Mouse (Mus musculus): ENCODE results near the gene Itgae. TPM values are rescaled to one million over a fixed set of nuclear protein-coding genes. Genes with fewer than 3 reads are reported as not detected.
A peak's percentile ranks its signal among the peaks of the same experiment; 100 is the strongest.

Itgae gene
- total and polyA plus RNA-seq, 3 experiments, result 0.14 to 0.37 (median 0.16) TPM

- Histone ChIP-seq H3K4me1 (ENCODE audit: control insufficient read depth, insufficient read depth, low read length) (no peaks in the 10 kb centered on the region; the same call in 1 of the 2 replicates), H3K27ac (no peak overlapping the region), H3K79me2 (replicated peaks; ENCODE audit: control insufficient read depth, insufficient read depth, low read length) (no peaks in the 10 kb centered on the region), H3K9ac (ENCODE audit: low read depth, low read length) (no peak overlapping the region), H3K27me3 (ENCODE audit: control insufficient read depth, insufficient read depth, low read length) (no peaks in the 10 kb centered on the region), H3K4me3 (no peak overlapping the region), H3K36me3 (ENCODE audit: control insufficient read depth, insufficient read depth, low read length) (no peaks in the 10 kb centered on the region)
- WGBS, result 57% methylated on average over 5 of the region's 5 CpGs
- TF ChIP-seq EP300 (IDR thresholded peaks at IDR 0.05; ENCODE audit: insufficient read depth, low read depth, low read length) (no peak), CTCF (IDR thresholded peaks at IDR 0.05) (no peak), POLR2A (IDR thresholded peaks at IDR 0.05; ENCODE audit: insufficient read depth, low read depth, low read length) (no peak)
- peak in 1 of 2 experiments; percentile 11 for DNase-seq
- intact Hi-C loops (cut with DNase I), result loop anchor here (5.0 kb wide), 1 partner anchor 101 kb away; no protein-coding TSS in a partner anchor
Observed at GRCm38 (mm10) chr11:73108195-73108897, 18.0 kb downstream of the Itgae start.

DNA sequence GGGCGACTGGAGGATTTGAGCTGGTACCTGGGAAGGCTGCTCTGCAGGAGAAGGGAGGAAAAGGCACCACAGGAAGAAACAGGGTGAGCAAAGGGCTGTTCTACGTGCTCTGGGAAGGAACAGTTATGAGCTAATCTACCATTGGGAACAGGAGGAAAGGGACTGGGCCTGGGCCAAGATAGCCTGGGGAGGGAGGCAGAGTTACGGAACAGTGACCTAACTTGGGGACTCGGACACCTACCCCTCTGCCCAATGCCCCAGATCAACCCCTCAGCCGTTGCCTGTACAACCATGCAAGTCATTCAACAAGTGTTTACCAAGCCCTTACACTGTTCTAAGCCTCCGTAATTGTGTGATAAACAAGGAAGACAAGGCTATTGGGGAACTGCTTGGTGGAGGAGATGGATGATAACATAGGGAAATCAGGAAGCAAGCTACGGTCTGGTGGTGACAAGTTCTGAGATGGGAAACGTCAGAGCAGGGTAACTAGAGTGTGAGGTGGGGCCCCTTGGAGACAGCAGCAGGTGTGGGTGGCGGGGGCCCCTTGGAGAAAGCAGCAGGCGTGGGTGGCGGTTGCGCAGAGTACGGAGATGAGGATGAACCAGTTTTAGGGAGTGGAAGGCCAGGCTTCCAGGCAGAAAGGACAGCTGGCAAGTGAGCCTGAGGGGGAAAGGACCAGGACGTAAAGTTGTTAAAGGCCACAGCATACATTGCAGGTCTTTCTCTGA, 18.7 kb downstream of the Itgae start:
- no peak for TF ChIP-seq CTCF (IDR thresholded peaks at IDR 0.05)
- no peak for TF ChIP-seq POLR2A (IDR thresholded peaks at IDR 0.05; ENCODE audit: insufficient read depth, low read depth, low read length)
- no peak for TF ChIP-seq EP300 (IDR thresholded peaks at IDR 0.05; ENCODE audit: insufficient read depth, low read depth, low read length)
- no peaks in the 10 kb centered on the region for H3K79me2 ChIP-seq (replicated peaks; ENCODE audit: control insufficient read depth, insufficient read depth, low read length)
- peak in 1 of 2 experiments; percentile 19 for DNase-seq
- no peaks in the 10 kb centered on the region for H3K36me3 ChIP-seq (ENCODE audit: control insufficient read depth, insufficient read depth, low read length)
- H3K4me3 ChIP-seq, result no peak overlapping the region
- no peaks in the 10 kb centered on the region; the same call in 1 of the 2 replicates for H3K4me1 ChIP-seq (ENCODE audit: control insufficient read depth, insufficient read depth, low read length)
- 62% methylated on average over 14 of the region's 14 CpGs for WGBS
- intact Hi-C loops (cut with DNase I), result loop anchor here (5.0 kb wide), 1 partner anchor 102 kb away; no protein-coding TSS in a partner anchor
- H3K27me3 ChIP-seq (ENCODE audit: control insufficient read depth, insufficient read depth, low read length), result no peaks in the 10 kb centered on the region
- no peak overlapping the region for H3K27ac ChIP-seq
- no peak overlapping the region for H3K9ac ChIP-seq (ENCODE audit: low read depth, low read length)

GRCm38 (mm10) chr11:73109941-73110340, 19.6 kb downstream of the Itgae start:
- DNase-seq, result no peak
- 79% methylated on average over 3 of the region's 3 CpGs for WGBS
- no peaks in the 10 kb centered on the region; the same call in 1 of the 2 replicates for H3K4me1 ChIP-seq (ENCODE audit: control insufficient read depth, insufficient read depth, low read length)
- H3K27ac ChIP-seq, result no peak overlapping the region
- intact Hi-C loops (cut with DNase I), result loop anchor here (5.0 kb wide), 1 partner anchor 103 kb away; no protein-coding TSS in a partner anchor
- no peak overlapping the region for H3K4me3 ChIP-seq
- no peak overlapping the region for H3K9ac ChIP-seq (ENCODE audit: low read depth, low read length)
- H3K27me3 ChIP-seq (ENCODE audit: control insufficient read depth, insufficient read depth, low read length), result no peaks in the 10 kb centered on the region
- no peaks in the 10 kb centered on the region for H3K36me3 ChIP-seq (ENCODE audit: control insufficient read depth, insufficient read depth, low read length)
- TF ChIP-seq CTCF (IDR thresholded peaks at IDR 0.05) (no peak), POLR2A (IDR thresholded peaks at IDR 0.05; ENCODE audit: insufficient read depth, low read depth, low read length) (no peak), EP300 (IDR thresholded peaks at IDR 0.05; ENCODE audit: insufficient read depth, low read depth, low read length) (no peak)
- H3K79me2 ChIP-seq (replicated peaks; ENCODE audit: control insufficient read depth, insufficient read depth, low read length), result no peaks in the 10 kb centered on the region

DNA sequence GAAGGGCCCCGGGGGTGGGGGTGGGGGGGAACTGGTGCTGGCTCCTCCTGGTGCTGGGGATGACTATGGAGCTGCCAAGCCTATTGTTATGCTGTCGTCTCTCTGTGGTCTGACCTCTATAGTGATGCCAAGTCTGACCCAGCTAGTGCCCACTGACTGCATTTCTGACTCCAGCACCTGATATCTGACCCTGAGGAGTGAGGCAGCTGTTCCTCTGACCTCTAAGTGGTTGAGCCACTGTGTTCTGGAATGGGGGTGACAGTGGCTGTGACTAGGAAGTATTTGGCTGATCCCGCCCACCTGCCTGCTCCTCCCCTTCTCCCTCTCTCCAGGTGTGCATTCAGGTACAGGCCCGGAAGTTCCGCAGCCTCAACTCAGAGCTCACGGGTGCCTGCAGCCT, 21.0 kb downstream of the Itgae start:
- H3K27me3 ChIP-seq (ENCODE audit: control insufficient read depth, insufficient read depth, low read length), result no peaks in the 10 kb centered on the region
- TF ChIP-seq EP300 (IDR thresholded peaks at IDR 0.05; ENCODE audit: insufficient read depth, low read depth, low read length) (no peak), CTCF (IDR thresholded peaks at IDR 0.05) (no peak), POLR2A (IDR thresholded peaks at IDR 0.05; ENCODE audit: insufficient read depth, low read depth, low read length) (no peak)
- no peaks in the 10 kb centered on the region; the same call in 1 of the 2 replicates for H3K4me1 ChIP-seq (ENCODE audit: control insufficient read depth, insufficient read depth, low read length)
- H3K9ac ChIP-seq (ENCODE audit: low read depth, low read length), result no peak overlapping the region
- no peak overlapping the region for H3K4me3 ChIP-seq
- DNase-seq, result no peak
- intact Hi-C loops (cut with DNase I), result no loop called here
- no peak overlapping the region for H3K27ac ChIP-seq
- WGBS, result 79% methylated on average over 6 of the region's 6 CpGs
- no peaks in the 10 kb centered on the region for H3K79me2 ChIP-seq (replicated peaks; ENCODE audit: control insufficient read depth, insufficient read depth, low read length)
- H3K36me3 ChIP-seq (ENCODE audit: control insufficient read depth, insufficient read depth, low read length), result no peaks in the 10 kb centered on the region

DNA sequence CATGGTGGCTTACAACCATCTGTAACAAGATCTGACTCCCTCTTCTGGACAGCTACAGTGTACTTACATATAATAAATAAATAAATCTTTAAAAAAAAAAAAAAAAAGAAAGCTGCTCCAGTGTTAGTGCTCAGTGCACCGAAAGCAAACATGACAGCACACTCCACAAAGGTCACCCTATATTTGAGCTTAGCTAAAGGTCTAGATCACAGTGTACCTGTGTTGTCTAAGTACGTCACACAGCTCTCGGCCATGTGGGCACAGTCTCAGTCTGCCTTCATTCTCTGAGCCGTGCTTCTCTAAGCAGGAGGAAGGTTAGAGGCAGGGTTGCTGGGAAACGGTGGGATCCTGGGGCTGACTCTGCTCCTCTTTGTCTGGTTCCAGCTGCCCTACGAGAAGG, 36.1 kb downstream of the Itgae start:
- Histone ChIP-seq H3K27me3 (ENCODE audit: control insufficient read depth, insufficient read depth, low read length) (no peaks in the 10 kb centered on the region), H3K36me3 (ENCODE audit: control insufficient read depth, insufficient read depth, low read length) (no peaks in the 10 kb centered on the region), H3K4me1 (ENCODE audit: control insufficient read depth, insufficient read depth, low read length) (no peaks in the 10 kb centered on the region; the same call in 1 of the 2 replicates), H3K9ac (ENCODE audit: low read depth, low read length) (no peak overlapping the region), H3K79me2 (replicated peaks; ENCODE audit: control insufficient read depth, insufficient read depth, low read length) (no peaks in the 10 kb centered on the region), H3K27ac (no peak overlapping the region), H3K4me3 (no peak overlapping the region)
- 93% methylated on average over 6 of the region's 6 CpGs for WGBS
- no peak for DNase-seq
- TF ChIP-seq POLR2A (IDR thresholded peaks at IDR 0.05; ENCODE audit: insufficient read depth, low read depth, low read length) (no peak), EP300 (IDR thresholded peaks at IDR 0.05; ENCODE audit: insufficient read depth, low read depth, low read length) (no peak), CTCF (IDR thresholded peaks at IDR 0.05) (no peak)
- intact Hi-C loops (cut with DNase I), result no loop called here
